Mouse (Mus musculus): ENCODE results near the gene Hinfp. TPM values are rescaled to one million over a fixed set of nuclear protein-coding genes. Genes with fewer than 3 reads are reported as not detected.
"Not testable (repeated sequence)": the region's sequence is repeated elsewhere in the genome, so short reads cannot be mapped to it uniquely, and the experiment has no call there.

The Hinfp gene
- polyA plus RNA-seq, 1 experiment from 2014 or later: 19.9 TPM

GRCm38 (mm10) chr9:44327064-44327711 is 21.7 kb upstream of the Hinfp start:
- Histone ChIP-seq H3K27me3 (replicated peaks) (no peaks in the 10 kb centered on the region), H3K4me1 (replicated peaks) (peaks cover 9% of the 10 kb centered on the region), H3K27ac (peak overlapping the region; percentile 95), H3K36me3 (peaks cover 13% of the 10 kb centered on the region), H3K9ac (peak overlapping the region; percentile 94), H3K9me3 (no peaks in the 10 kb centered on the region), H3K4me2 (replicated peaks) (peak overlapping the region; percentile 82), H3K4me3 (replicated peaks) (peak overlapping the region; percentile 77)
- WGBS: under 1% methylated on average over 22 of the region's 22 CpGs
- ATAC-seq: peak; percentile 40

- ATAC-seq: peak; percentile 95
- under 1% methylated on average over 38 of the region's 38 CpGs for WGBS
- Histone ChIP-seq H3K9ac (peak overlapping the region; percentile 94), H3K27me3 (replicated peaks) (no peaks in the 10 kb centered on the region), H3K4me2 (replicated peaks) (peak overlapping the region; percentile 82), H3K4me3 (replicated peaks) (peak overlapping the region; percentile 77), H3K27ac (peak overlapping the region; percentile 95), H3K4me1 (replicated peaks) (peaks cover 9% of the 10 kb centered on the region), H3K9me3 (no peaks in the 10 kb centered on the region), H3K36me3 (peaks cover 8% of the 10 kb centered on the region; the same call in 1 of the 2 replicates)
These were observed 21.0 kb upstream of the Hinfp start for GRCm38 (mm10) chr9:44326371-44327063.

- peaks cover 7% of the 10 kb centered on the region; the same call in 1 of the 2 replicates for H3K36me3 ChIP-seq
- ATAC-seq: peak; percentile 46
- no peaks in the 10 kb centered on the region for H3K27me3 ChIP-seq (replicated peaks)
- peaks cover 11% of the 10 kb centered on the region for H3K4me1 ChIP-seq (replicated peaks)
- H3K4me3 ChIP-seq (replicated peaks): peak within 1 kb of the TSS; percentile 77
- H3K9ac ChIP-seq: peak within 1 kb of the TSS; percentile 94
- 1% methylated on average over 12 of the region's 12 CpGs for WGBS
- H3K9me3 ChIP-seq: no peaks in the 10 kb centered on the region
- peak within 1 kb of the TSS; percentile 82 for H3K4me2 ChIP-seq (replicated peaks)
- H3K27ac ChIP-seq: peak within 1 kb of the TSS; percentile 95
These were observed 20.4 kb upstream of the Hinfp start, which contains the start of gene Dpagt1 for GRCm38 (mm10) chr9:44325768-44326370. Dpagt1 (plus strand) TSS chr9:44326019.

GRCm38 (mm10) chr9:44325032-44325767 is 19.7 kb upstream of the Hinfp start:
- not testable (repeated sequence) for H3K9me3 ChIP-seq; H3K9ac ChIP-seq; ATAC-seq; H3K27me3 ChIP-seq (replicated peaks); H3K36me3 ChIP-seq
- peak overlapping the region; percentile 82 for H3K4me2 ChIP-seq (replicated peaks)
- peak overlapping the region; percentile 95 for H3K27ac ChIP-seq
- 62% methylated on average over 7 of the region's 8 CpGs for WGBS
- peak overlapping the region; percentile 77; the same call in 1 of the 2 replicates for H3K4me3 ChIP-seq (replicated peaks)
- H3K4me1 ChIP-seq (replicated peaks): peaks cover 15% of the 10 kb centered on the region

- H3K36me3 ChIP-seq: no peaks in the 10 kb centered on the region
- H3K27me3 ChIP-seq (replicated peaks): no peaks in the 10 kb centered on the region
- no peak overlapping the region for H3K4me3 ChIP-seq (replicated peaks)
- no peaks in the 10 kb centered on the region for H3K9me3 ChIP-seq
- H3K4me1 ChIP-seq (replicated peaks): peaks cover 17% of the 10 kb centered on the region
- no peak overlapping the region for H3K27ac ChIP-seq
- 76% methylated on average over 6 of the region's 6 CpGs for WGBS
- no peak for ATAC-seq
- H3K4me2 ChIP-seq (replicated peaks): no peak overlapping the region
- no peak overlapping the region for H3K9ac ChIP-seq
These were observed 18.7 kb upstream of the Hinfp start for GRCm38 (mm10) chr9:44324147-44324546.

GRCm38 (mm10) chr9:44323656-44324055 is 18.2 kb upstream of the Hinfp start:
- 75% methylated on average over 4 of the region's 4 CpGs for WGBS
- not testable (repeated sequence) for H3K27ac ChIP-seq; H3K9ac ChIP-seq; H3K4me3 ChIP-seq (replicated peaks); ATAC-seq; H3K36me3 ChIP-seq; H3K4me2 ChIP-seq (replicated peaks); H3K9me3 ChIP-seq; H3K27me3 ChIP-seq (replicated peaks)
- peaks cover 22% of the 10 kb centered on the region for H3K4me1 ChIP-seq (replicated peaks)

GRCm38 (mm10) chr9:44320799-44321133 is 15.3 kb upstream of the Hinfp start:
- peak overlapping the region; percentile 97 for H3K4me3 ChIP-seq (replicated peaks)
- peaks cover 25% of the 10 kb centered on the region for H3K4me1 ChIP-seq (replicated peaks)
- H3K9ac ChIP-seq: peak overlapping the region; percentile 32
- H3K9me3 ChIP-seq: no peaks in the 10 kb centered on the region
- WGBS: 22% methylated on average over 6 of the region's 6 CpGs
- peak; percentile 11; the same call in 1 of the 2 replicates for ATAC-seq
- H3K27ac ChIP-seq: peak overlapping the region; percentile 38; the same call in 1 of the 2 replicates
- no peaks in the 10 kb centered on the region for H3K27me3 ChIP-seq (replicated peaks)
- peak overlapping the region; percentile 86 for H3K4me2 ChIP-seq (replicated peaks)
- H3K36me3 ChIP-seq: 0 out of 2 replicates have a peak, but pooled peaks cover 5% of the 10 kb centered on the region

GRCm38 (mm10) chr9:44319887-44320798 is 14.7 kb upstream of the Hinfp start, which contains the start of gene C2cd2l:
C2cd2l (minus strand) TSS chr9:44320285.
- H3K27ac ChIP-seq: peak within 1 kb of the TSS; percentile 55
- ATAC-seq: peak; percentile 97
- no peaks in the 10 kb centered on the region for H3K9me3 ChIP-seq
- peak within 1 kb of the TSS; percentile 83 for H3K9ac ChIP-seq
- WGBS: under 1% methylated on average over 67 of the region's 67 CpGs
- H3K36me3 ChIP-seq: peaks cover 8% of the 10 kb centered on the region
- H3K27me3 ChIP-seq (replicated peaks): no peaks in the 10 kb centered on the region
- peaks cover 25% of the 10 kb centered on the region for H3K4me1 ChIP-seq (replicated peaks)
- H3K4me3 ChIP-seq (replicated peaks): peak within 1 kb of the TSS; percentile 97
- peak within 1 kb of the TSS; percentile 86 for H3K4me2 ChIP-seq (replicated peaks)

GRCm38 (mm10) chr9:44319105-44319886 is 13.8 kb upstream of the Hinfp start:
- Histone ChIP-seq H3K9ac (peak overlapping the region; percentile 83), H3K4me1 (replicated peaks) (peaks cover 25% of the 10 kb centered on the region), H3K36me3 (peaks cover 12% of the 10 kb centered on the region), H3K27me3 (replicated peaks) (no peaks in the 10 kb centered on the region), H3K27ac (peak overlapping the region; percentile 55), H3K4me3 (replicated peaks) (peak overlapping the region; percentile 97), H3K9me3 (no peaks in the 10 kb centered on the region), H3K4me2 (replicated peaks) (peak overlapping the region; percentile 86)
- 3% methylated on average over 37 of the region's 37 CpGs for WGBS
- ATAC-seq: peak; percentile 1; the same call in 1 of the 2 replicates

- H3K9me3 ChIP-seq: no peaks in the 10 kb centered on the region
- H3K9ac ChIP-seq: peak overlapping the region; percentile 83
- H3K4me3 ChIP-seq (replicated peaks): peak overlapping the region; percentile 97
- peak overlapping the region; percentile 55 for H3K27ac ChIP-seq
- H3K27me3 ChIP-seq (replicated peaks): no peaks in the 10 kb centered on the region
- H3K4me2 ChIP-seq (replicated peaks): peak overlapping the region; percentile 86
- ATAC-seq: no peak
- 26% methylated on average over 3 of the region's 3 CpGs for WGBS
- H3K4me1 ChIP-seq (replicated peaks): peaks cover 25% of the 10 kb centered on the region
- peaks cover 16% of the 10 kb centered on the region for H3K36me3 ChIP-seq
These were observed 13.3 kb upstream of the Hinfp start for GRCm38 (mm10) chr9:44318826-44319095.

All from intestine, embryonic 15.5 days (tissue).